Mouse (Mus musculus): Measurements from ENCODE around the gene Ttll12.

DNA sequence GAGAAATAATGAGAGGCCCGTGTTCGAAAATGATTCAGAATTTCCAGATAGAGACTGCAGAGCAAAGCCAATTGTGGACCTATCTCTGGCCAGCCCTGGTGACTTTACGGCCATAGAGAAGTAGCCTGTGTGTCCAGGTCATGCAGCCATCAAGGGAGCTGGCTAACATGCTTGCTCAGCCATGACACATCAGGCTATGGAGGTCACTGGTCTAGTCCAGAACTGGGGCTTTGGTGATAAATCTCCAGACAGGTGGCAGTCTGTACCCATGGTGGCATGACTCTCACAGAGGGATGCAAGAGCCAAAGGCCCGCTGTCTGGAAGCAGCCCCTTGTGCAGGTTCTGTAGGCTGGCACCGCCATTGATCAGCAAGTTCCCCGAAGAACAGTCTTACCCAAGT lies 47.6 kb upstream of the Ttll12 start:
- TF ChIP-seq RAD21 (IDR thresholded peaks at IDR 0.05; ENCODE audit: low read depth, low read length) (no peak), USF2 (IDR thresholded peaks at IDR 0.05; ENCODE audit: borderline replicate concordance in 1 of 2, insufficient read depth in 1 of 2, low read depth in 1 of 2, low read length in 2 of 2) (no peak), ZKSCAN1 (IDR thresholded peaks at IDR 0.05; ENCODE audit: low read depth, low read length) (no peak), CTCF (IDR thresholded peaks at IDR 0.05 in 2 of 3, conservative IDR thresholded peaks at IDR 0.05 in 1 of 3; ENCODE audit: control insufficient read depth in 1 of 3, insufficient read depth in 1 of 3, low read depth in 2 of 3, low read length in 3 of 3, poor library complexity in 1 of 3, severe bottlenecking in 1 of 3) (no peak)
